Mouse (Mus musculus) liver, embryonic 15.5 days (tissue): ENCODE measurements around the gene Oaf. TPM values are rescaled to one million over a fixed set of nuclear protein-coding genes. Genes with fewer than 3 reads are reported as not detected.

Experiments used
- ATAC-seq: fragments of 200-750 bp; cut with Nextera tagmentation; 2 replicates; pipeline ENCODE4 v1.8.0; 2017; ENCODE audit warnings: moderate number of reproducible peaks, mild to moderate bottlenecking, moderate library complexity; ENCODE audit not compliant: insufficient read depth
- H3K27ac ChIP-seq: fragments of 300-500 bp; sonication (generic); replicated peaks from 2 replicates; pipeline ENCODE4 v1.5.1; 2015; ENCODE audit warnings: mild to moderate bottlenecking, inconsistent platforms
- H3K27me3 ChIP-seq: fragments of 300-500 bp; sonication (generic); 2 replicates; pipeline ENCODE4 v1.6.1; 2015; ENCODE audit warnings: mild to moderate bottlenecking, inconsistent platforms
- H3K36me3 ChIP-seq: fragments of 300-500 bp; sonication (generic); replicated peaks from 2 replicates; pipeline ENCODE4 v1.6.1; 2015; ENCODE audit warnings: moderate library complexity, mild to moderate bottlenecking, inconsistent platforms
- H3K4me1 ChIP-seq: fragments of 300-500 bp; sonication (generic); replicated peaks from 2 replicates; pipeline ENCODE4 v1.6.1; 2015; ENCODE audit warnings: inconsistent platforms
- H3K4me2 ChIP-seq: fragments of 300-500 bp; sonication (generic); 2 replicates; pipeline ENCODE4 v1.6.1; 2015; ENCODE audit warnings: moderate library complexity, mild to moderate bottlenecking, inconsistent platforms
- H3K4me3 ChIP-seq: fragments of 300-500 bp; sonication (generic); replicated peaks from 2 replicates; pipeline ENCODE4 v1.5.1; 2015; ENCODE audit warnings: mild to moderate bottlenecking, inconsistent platforms
- H3K9ac ChIP-seq: fragments of 300-500 bp; sonication (generic); 2 replicates; pipeline ENCODE4 v1.6.1; 2015; ENCODE audit warnings: moderate library complexity, mild to moderate bottlenecking, inconsistent platforms
- H3K9me3 ChIP-seq: fragments of 300-500 bp; sonication (generic); replicated peaks from 2 replicates; pipeline ENCODE4 v1.6.1; 2016; ENCODE audit warnings: inconsistent platforms
- WGBS: fragments of 180-500 bp; shearing (Covaris S2); methylation state at CpG from one replicate; pipeline ENCODE4 v1.1.7; 2015; ENCODE audit warnings: mixed read lengths; ENCODE audit not compliant: insufficient replicate concordance; 5-methylcytosine and 5-hydroxymethylcytosine counted together
- polyA plus RNA-seq: library from polyadenylated mRNA; unstranded; fragments of >200 nt; fragmentation: Nextera tagmentation; extraction: Ambion mirVana; gene quantifications from 2 replicates; pipeline ENCODE4 v1.2.1, GENCODE M21; 2015

Gene Oaf
- 26.8 and 30.0 TPM in 2 replicates for polyA plus RNA-seq

GRCm38 (mm10) chr9:43239712-43240593 is at the start of gene Oaf:
Gene Oaf, minus strand, starts transcription at chr9:43239911.
- Histone ChIP-seq H3K36me3 (peaks cover 13% of the 10 kb centered on the region), H3K27ac (peak within 1 kb of the TSS; percentile 93), H3K27me3 (no peaks in the 10 kb centered on the region), H3K9me3 (no peaks in the 10 kb centered on the region), H3K4me2 (peak within 1 kb of the TSS; percentile 95), H3K4me3 (peak within 1 kb of the TSS; percentile 84), H3K4me1 (peaks cover 97% of the 10 kb centered on the region), H3K9ac (peak within 1 kb of the TSS; percentile 87)
- 1% methylated on average over 44 of the region's 44 CpGs for WGBS
- peak; percentile 79 for ATAC-seq

- no peak overlapping the region for H3K4me3 ChIP-seq
- H3K9me3 ChIP-seq: no peaks in the 10 kb centered on the region
- no peaks in the 10 kb centered on the region for H3K36me3 ChIP-seq
- no peak overlapping the region for H3K27ac ChIP-seq
- H3K27me3 ChIP-seq: peaks cover 50% of the 10 kb centered on the region
- WGBS: 4% methylated on average over 20 of the region's 20 CpGs
- no peak overlapping the region for H3K4me2 ChIP-seq
- H3K9ac ChIP-seq: no peak overlapping the region
- H3K4me1 ChIP-seq: 0 out of 2 replicates have a peak, but pooled peaks cover 3% of the 10 kb centered on the region
- ATAC-seq: no peak
These were observed 47.2 kb upstream of the Oaf start for GRCm38 (mm10) chr9:43286870-43287269.

GRCm38 (mm10) chr9:43285281-43285680 is 45.6 kb upstream of the Oaf start:
- ATAC-seq: no peak
- no peaks in the 10 kb centered on the region for H3K36me3 ChIP-seq
- WGBS: 64% methylated on average over 4 of the region's 4 CpGs

GRCm38 (mm10) chr9:43284284-43284683 is 44.6 kb upstream of the Oaf start:
- 11% methylated on average over 6 of the region's 6 CpGs for WGBS
- H3K4me2 ChIP-seq: no peak overlapping the region
- H3K4me1 ChIP-seq: 0 out of 2 replicates have a peak, but pooled peaks cover 3% of the 10 kb centered on the region
- H3K9ac ChIP-seq: no peak overlapping the region
- no peaks in the 10 kb centered on the region for H3K36me3 ChIP-seq
- no peaks in the 10 kb centered on the region for H3K9me3 ChIP-seq
- no peak overlapping the region for H3K4me3 ChIP-seq
- peak; percentile 56 for ATAC-seq
- no peak overlapping the region for H3K27ac ChIP-seq
- H3K27me3 ChIP-seq: peaks cover 59% of the 10 kb centered on the region

More at GRCm38 (mm10) chr9:43285281-43285680, 45.6 kb upstream of the Oaf start:
- H3K4me2 ChIP-seq: no peak overlapping the region
- H3K9me3 ChIP-seq: no peaks in the 10 kb centered on the region
- H3K27me3 ChIP-seq: peaks cover 59% of the 10 kb centered on the region
- H3K27ac ChIP-seq: no peak overlapping the region
- no peak overlapping the region for H3K4me3 ChIP-seq
- no peak overlapping the region for H3K9ac ChIP-seq
- H3K4me1 ChIP-seq: 0 out of 2 replicates have a peak, but pooled peaks cover 3% of the 10 kb centered on the region

DNA sequence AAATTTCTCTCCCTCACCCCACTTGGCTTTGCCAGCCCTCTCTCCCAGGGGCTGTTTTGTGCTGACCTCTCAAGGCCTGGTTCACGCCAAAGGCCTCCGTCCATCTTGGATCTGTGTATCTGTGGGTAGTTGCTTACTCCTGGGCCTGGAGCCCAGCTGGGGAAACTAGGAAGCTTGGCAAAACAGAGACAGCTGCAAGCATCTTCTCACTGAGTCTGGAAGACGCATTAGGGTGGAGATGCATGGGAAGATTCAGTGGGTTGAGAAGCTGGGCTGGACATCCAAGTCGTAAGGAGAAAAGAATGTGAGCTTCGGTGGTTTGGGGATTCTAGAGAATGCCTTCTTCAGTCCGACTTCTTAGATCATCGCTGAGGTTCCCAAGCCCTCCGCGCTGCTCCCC is 34.0 kb upstream of the Oaf start:
- H3K27me3 ChIP-seq: peaks cover 73% of the 10 kb centered on the region
- no peak overlapping the region for H3K4me3 ChIP-seq
- H3K27ac ChIP-seq: no peak overlapping the region
- ATAC-seq: no peak
- H3K9ac ChIP-seq: no peak overlapping the region
- 49% methylated on average over 9 of the region's 9 CpGs for WGBS
- no peak overlapping the region for H3K4me2 ChIP-seq
- no peaks in the 10 kb centered on the region for H3K9me3 ChIP-seq
- H3K4me1 ChIP-seq: peaks cover 8% of the 10 kb centered on the region; the same call in 1 of the 2 replicates
- H3K36me3 ChIP-seq: no peaks in the 10 kb centered on the region

GRCm38 (mm10) chr9:43271761-43272518 is 32.2 kb upstream of the Oaf start:
- H3K4me3 ChIP-seq: no peak overlapping the region
- peaks cover 15% of the 10 kb centered on the region; the same call in 1 of the 2 replicates for H3K4me1 ChIP-seq
- H3K4me2 ChIP-seq: no peak overlapping the region
- no peak overlapping the region for H3K27ac ChIP-seq
- WGBS: 56% methylated on average over 14 of the region's 14 CpGs
- no peak for ATAC-seq
- no peak overlapping the region for H3K9ac ChIP-seq
- H3K27me3 ChIP-seq: peaks cover 70% of the 10 kb centered on the region
- no peaks in the 10 kb centered on the region for H3K36me3 ChIP-seq
- H3K9me3 ChIP-seq: no peaks in the 10 kb centered on the region

- Histone ChIP-seq H3K27ac (no peak overlapping the region), H3K9ac (no peak overlapping the region), H3K4me1 (peaks cover 20% of the 10 kb centered on the region), H3K9me3 (no peaks in the 10 kb centered on the region), H3K27me3 (peaks cover 64% of the 10 kb centered on the region), H3K4me2 (peak overlapping the region; percentile 20; the same call in 1 of the 2 replicates), H3K4me3 (no peak overlapping the region), H3K36me3 (no peaks in the 10 kb centered on the region)
- ATAC-seq: no peak
- 6% methylated on average over 17 of the region's 17 CpGs for WGBS
These were observed 31.1 kb upstream of the Oaf start for GRCm38 (mm10) chr9:43270723-43271252.

DNA sequence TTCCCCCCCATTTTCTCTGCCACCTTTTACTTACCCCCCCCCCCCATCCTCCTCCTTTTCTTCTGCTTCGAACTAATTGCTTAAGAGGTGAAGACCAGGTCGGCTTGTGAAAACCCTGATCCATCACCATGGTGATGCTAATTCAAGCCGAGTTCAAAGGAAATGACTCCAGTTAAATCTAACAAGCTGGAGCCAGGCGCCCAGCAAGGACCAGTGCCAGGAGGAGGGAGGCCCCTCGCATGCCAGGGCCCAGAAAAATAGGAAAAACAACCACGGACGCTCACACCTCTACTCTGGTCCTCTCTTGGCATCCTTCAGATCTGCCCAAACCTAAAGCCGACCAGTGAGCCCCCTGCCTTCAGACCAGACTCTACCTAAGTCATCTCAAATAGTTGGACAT is 29.5 kb upstream of the Oaf start:
- Histone ChIP-seq H3K27ac (no peak overlapping the region), H3K27me3 (peaks cover 56% of the 10 kb centered on the region), H3K4me2 (no peak overlapping the region), H3K36me3 (no peaks in the 10 kb centered on the region), H3K9ac (no peak overlapping the region), H3K9me3 (no peaks in the 10 kb centered on the region), H3K4me3 (no peak overlapping the region), H3K4me1 (peaks cover 20% of the 10 kb centered on the region)
- 25% methylated on average over 8 of the region's 8 CpGs for WGBS
- no peak for ATAC-seq

DNA sequence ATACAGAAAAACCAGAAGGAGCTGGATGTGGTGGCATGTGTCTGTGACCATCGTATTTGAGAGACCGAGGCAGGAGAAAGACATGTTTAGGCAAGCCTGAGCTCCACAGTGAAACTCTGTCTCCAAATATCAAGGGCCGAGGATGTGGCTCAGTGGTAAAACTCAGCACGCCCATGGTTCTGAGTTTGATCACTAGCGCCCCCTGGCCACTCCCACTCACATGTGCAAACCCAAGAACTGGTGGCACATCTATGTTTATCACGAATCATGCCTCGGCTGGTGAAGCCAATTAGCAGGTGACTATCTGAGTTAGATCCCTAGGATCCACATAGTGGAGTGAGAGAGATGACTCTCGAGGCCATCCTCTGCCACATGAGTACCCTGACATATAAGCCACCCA is 27.6 kb upstream of the Oaf start:
- H3K36me3 ChIP-seq: no peaks in the 10 kb centered on the region
- WGBS: 34% methylated on average over 8 of the region's 8 CpGs
- ATAC-seq: no peak

DNA sequence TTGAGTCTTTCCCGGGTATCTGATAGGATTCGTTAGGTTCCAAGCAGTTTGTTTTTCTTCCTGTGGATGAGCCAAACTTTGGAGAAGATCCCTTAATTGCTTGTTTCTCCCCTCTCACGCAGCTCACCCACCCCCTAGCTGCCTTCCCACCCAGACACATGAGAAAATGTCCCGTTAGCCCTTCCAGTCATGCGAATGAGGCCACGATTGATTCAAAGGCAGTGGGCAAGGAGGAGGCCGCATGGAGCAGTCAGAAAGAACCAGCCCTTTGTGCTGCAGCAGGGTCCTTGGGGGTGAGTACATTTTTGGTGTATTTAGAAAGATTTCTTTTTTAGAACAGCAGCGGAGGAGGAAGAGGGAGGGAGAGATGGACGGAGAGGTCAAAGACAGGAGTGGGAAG is 25.5 kb upstream of the Oaf start:
- Histone ChIP-seq H3K27ac (no peak overlapping the region), H3K4me2 (no peak overlapping the region), H3K4me3 (no peak overlapping the region), H3K27me3 (peaks cover 16% of the 10 kb centered on the region), H3K4me1 (peaks cover 44% of the 10 kb centered on the region), H3K36me3 (no peaks in the 10 kb centered on the region), H3K9me3 (no peaks in the 10 kb centered on the region), H3K9ac (no peak overlapping the region)
- no peak for ATAC-seq
- 66% methylated on average over 9 of the region's 9 CpGs for WGBS

More for the DNA sequence above, 27.6 kb upstream of the Oaf start:
- Histone ChIP-seq H3K4me1 (peaks cover 37% of the 10 kb centered on the region), H3K27ac (no peak overlapping the region), H3K27me3 (peaks cover 38% of the 10 kb centered on the region), H3K9ac (no peak overlapping the region), H3K4me3 (no peak overlapping the region), H3K9me3 (no peaks in the 10 kb centered on the region), H3K4me2 (no peak overlapping the region)

DNA sequence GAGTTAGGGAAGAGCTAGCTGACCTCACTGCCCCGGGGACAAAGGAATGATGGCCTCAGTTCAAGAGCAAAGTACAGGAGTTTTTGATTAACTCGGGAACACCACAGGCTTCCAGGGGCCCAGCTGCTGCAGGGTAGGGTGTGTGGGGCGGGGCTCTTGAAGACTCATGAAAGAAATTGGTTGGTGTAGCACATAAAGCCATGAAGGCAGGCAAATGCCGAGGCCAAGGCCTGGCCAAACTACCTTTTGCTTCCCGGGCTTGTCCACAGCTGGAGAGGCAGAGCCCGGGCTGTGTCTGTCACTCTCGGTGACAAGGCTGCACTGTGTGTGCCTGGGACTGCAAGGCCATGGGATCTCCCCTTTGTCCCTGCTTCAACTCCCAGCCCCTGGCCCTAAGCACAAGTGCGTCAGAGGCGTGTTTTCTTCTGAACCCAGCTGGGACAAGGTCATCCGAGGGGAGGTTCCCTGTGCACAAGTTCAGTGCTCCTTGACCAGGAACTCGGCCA is 24.3 kb upstream of the Oaf start:
- Histone ChIP-seq H3K9ac (no peak overlapping the region), H3K27ac (peak overlapping the region; percentile 84)
- WGBS: 48% methylated on average over 11 of the region's 11 CpGs

More for the DNA sequence above, 24.3 kb upstream of the Oaf start:
- H3K4me1 ChIP-seq: peaks cover 44% of the 10 kb centered on the region
- H3K9me3 ChIP-seq: no peaks in the 10 kb centered on the region
- no peaks in the 10 kb centered on the region for H3K36me3 ChIP-seq
- ATAC-seq: peak; percentile 73
- H3K4me2 ChIP-seq: no peak overlapping the region
- peaks cover 4% of the 10 kb centered on the region for H3K27me3 ChIP-seq
- no peak overlapping the region for H3K4me3 ChIP-seq
